Mouse (Mus musculus) heart, adult 2 months (tissue): ENCODE data around the gene Thap3.

Experiments
- CTCF ChIP-seq: fragments of 200-600 bp; IDR thresholded peaks from 2 replicates; pipeline ENCODE4 v1.8.1; 2022; ENCODE audit warnings: antibody characterized with exemption, mild to moderate bottlenecking, moderate library complexity
- EP300 ChIP-seq: fragments of 200-500 bp; IDR thresholded peaks from 2 replicates; pipeline ENCODE4 v1.6.1; 2011; ENCODE audit warnings: low read depth, low read length, control low read depth; ENCODE audit not compliant: insufficient read depth
- POLR2A ChIP-seq: fragments of 200-500 bp; IDR thresholded peaks from 2 replicates; pipeline ENCODE4 v1.6.1; 2011; ENCODE audit warnings: mild to moderate bottlenecking, low read depth, low read length, control low read depth; ENCODE audit not compliant: insufficient read depth

- TF ChIP-seq POLR2A (no peak), CTCF (no peak), EP300 (no peak)
Observed at GRCm38 (mm10) chr4:151962817-151963216, 26.0 kb downstream of the Thap3 start.
